Mouse (Mus musculus): ENCODE data around the gene Jag1.

Gene Jag1

GRCm38 (mm10) chr2:137099211-137099734 is 17.2 kb downstream of the Jag1 start:
- DNase-seq (ENCODE audit: low spot score in 2 of 2): no peak

DNA sequence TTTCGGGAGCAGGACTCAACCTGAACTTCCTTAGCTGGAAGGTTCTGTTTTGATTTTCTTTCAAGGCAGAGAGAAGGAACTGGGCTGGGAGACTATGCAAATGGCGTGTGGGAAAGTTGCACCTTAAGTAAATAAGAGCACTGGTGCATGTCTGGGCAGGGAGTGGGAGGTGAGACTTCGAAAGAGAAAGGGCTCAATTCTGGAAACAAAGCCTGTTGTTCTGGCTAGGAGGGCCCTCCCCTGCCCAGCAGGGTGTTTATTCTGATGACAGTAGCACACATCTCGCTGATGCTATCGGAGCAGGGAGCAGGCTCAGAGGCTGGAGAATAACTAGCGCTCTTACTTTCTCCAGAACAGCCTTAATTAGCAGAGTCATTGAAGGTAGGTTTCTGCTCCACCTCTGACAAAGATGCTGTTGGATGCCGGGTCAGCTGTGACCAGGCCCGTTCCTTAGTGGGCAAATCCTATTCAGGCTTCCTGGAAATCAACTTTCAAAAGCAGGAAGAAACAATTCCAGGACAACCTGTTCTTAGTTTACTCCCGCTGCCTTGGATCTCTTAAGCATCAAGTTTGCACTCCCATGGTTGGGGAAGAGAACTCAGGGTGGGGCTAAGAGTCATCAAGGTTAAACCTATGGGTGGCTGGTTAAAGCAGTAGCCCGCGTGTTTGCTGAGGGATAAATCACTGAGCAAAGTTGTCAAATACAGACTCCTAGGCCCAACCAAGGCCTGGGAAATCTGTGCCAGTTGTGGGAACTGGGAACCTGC is 18.0 kb downstream of the Jag1 start:
- DNase-seq (ENCODE audit: low spot score in 2 of 2): no peak

DNA sequence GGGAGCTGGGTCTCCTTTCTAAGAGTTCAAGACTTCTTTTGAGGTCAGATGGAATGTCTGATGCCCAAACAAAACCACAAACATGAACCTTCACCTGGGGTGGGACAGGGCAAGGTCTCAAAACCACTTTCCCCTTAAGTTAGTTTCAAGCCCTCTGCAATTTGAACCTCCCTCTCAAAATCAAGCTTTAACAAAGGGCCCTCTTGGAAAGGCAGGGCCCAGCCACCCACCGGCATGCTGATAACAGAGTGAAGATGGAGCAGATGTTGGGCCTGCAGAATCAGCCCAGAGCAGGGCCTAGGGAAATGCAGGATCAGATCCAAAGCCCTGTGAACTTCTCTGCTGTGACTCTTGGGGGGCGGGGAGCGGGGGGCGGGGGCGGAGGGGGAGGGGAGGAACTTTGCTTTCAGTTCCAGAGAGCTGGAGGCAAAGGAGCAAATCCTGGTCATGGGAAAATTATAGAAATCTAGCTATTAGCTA is 19.4 kb downstream of the Jag1 start:
- no peak for DNase-seq (ENCODE audit: low spot score in 2 of 2)

- DNase-seq (ENCODE audit: low spot score in 2 of 2): no peak
Measured at GRCm38 (mm10) chr2:137094301-137094700, 22.1 kb downstream of the Jag1 start.

GRCm38 (mm10) chr2:137093298-137093630 is 23.2 kb downstream of the Jag1 start:
- no peak for DNase-seq (ENCODE audit: low spot score in 2 of 2)

DNA sequence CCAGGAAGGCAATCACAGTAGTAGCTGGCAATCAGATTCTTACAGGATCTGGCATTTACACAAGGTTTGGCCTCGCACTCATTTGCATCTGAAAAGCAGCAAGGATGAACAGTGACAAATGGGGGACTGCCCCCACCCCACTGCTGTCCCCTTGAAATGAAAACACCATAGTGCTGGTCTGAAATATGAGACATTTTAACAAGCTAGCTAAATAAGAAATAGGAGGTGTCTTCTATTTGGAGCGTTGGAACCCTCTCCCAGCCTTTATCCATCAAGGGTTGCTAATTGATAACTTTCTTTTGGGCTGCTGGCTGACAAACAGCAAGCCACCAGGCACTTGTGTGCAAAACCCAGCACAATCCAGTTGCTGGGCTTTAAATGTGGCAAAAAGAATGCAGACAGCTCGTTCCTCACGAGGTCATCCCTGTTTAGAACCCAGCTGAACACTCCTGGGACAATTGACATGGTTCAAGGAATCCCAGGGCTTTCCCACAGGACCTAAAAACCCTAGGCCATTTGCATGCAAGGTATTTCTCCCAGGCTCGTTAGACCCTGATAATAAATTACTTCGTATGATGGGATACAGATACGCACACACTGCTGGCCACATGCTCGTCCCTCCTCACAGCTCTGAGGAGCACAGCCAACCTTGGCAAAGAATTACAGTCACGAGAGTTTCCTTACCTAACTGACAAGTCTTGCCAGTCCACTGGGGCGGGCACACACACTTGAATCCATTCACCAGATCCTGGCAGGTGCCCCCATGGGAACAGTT is 23.7 kb downstream of the Jag1 start:
- no peak for DNase-seq (ENCODE audit: low spot score in 2 of 2)

- no peak for DNase-seq (ENCODE audit: low spot score in 2 of 2)
Measured at GRCm38 (mm10) chr2:137091766-137092522, 24.5 kb downstream of the Jag1 start.

GRCm38 (mm10) chr2:137087705-137088104 is 28.7 kb downstream of the Jag1 start:
- no peak for DNase-seq (ENCODE audit: low spot score in 2 of 2)

- no peak for DNase-seq (ENCODE audit: low spot score in 2 of 2)
Measured at GRCm38 (mm10) chr2:137086621-137087395, 29.6 kb downstream of the Jag1 start.

- DNase-seq (ENCODE audit: low spot score in 2 of 2): no peak
Measured at GRCm38 (mm10) chr2:137085257-137085656, 31.2 kb downstream of the Jag1 start.

GRCm38 (mm10) chr2:137082896-137083620 is 33.4 kb downstream of the Jag1 start:
- peak in 1 of 2 experiments; percentile 37 for DNase-seq (ENCODE audit: low spot score in 2 of 2)

DNA sequence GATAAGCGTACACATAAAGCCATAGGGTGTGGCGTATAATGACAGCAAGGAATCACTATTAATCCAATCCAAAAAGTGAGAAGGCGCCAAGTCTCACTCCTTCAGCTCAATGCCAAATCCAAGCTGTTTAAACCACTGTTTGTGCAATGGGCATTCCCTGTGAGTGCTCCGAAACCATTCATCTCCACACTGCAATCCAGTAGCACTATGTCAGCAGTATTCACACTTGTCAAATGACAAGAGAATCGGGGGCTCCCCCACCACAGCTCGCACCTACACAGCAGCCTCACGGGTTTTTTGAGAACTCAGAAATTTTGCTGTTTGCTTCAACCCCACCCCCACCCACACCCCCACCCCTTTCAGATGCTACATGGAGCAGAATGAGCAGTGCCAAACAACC is 35.4 kb downstream of the Jag1 start:
- DNase-seq (ENCODE audit: low spot score in 2 of 2): no peak

GRCm38 (mm10) chr2:137080468-137080867 is 36.0 kb downstream of the Jag1 start:
- DNase-seq (ENCODE audit: low spot score in 2 of 2): no peak

GRCm38 (mm10) chr2:137079721-137080320 is 36.6 kb downstream of the Jag1 start:
- DNase-seq (ENCODE audit: low spot score in 2 of 2): no peak

DNA sequence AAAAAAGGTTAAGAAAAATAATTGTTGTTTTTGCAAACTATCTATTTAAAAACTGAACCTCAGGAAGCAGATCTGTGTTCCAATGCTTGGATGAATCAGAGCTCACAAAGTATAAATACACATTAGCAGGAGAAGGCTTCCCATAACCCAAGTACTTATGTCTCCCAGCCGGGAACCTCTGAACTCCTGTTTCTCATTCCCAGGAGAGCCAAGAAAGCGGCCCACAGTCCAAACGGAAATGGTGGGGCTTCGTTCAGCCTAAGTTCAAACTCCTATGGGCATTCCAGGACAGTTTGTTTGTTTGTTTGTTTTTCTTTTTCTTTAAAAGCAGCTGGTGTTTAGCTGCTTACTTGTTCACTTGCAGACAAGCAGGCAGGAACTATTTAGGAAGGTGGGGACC is 37.7 kb downstream of the Jag1 start:
- no peak for DNase-seq (ENCODE audit: low spot score in 2 of 2)

GRCm38 (mm10) chr2:137074313-137074620 is 42.2 kb downstream of the Jag1 start:
- DNase-seq (ENCODE audit: low spot score in 2 of 2): no peak

DNA sequence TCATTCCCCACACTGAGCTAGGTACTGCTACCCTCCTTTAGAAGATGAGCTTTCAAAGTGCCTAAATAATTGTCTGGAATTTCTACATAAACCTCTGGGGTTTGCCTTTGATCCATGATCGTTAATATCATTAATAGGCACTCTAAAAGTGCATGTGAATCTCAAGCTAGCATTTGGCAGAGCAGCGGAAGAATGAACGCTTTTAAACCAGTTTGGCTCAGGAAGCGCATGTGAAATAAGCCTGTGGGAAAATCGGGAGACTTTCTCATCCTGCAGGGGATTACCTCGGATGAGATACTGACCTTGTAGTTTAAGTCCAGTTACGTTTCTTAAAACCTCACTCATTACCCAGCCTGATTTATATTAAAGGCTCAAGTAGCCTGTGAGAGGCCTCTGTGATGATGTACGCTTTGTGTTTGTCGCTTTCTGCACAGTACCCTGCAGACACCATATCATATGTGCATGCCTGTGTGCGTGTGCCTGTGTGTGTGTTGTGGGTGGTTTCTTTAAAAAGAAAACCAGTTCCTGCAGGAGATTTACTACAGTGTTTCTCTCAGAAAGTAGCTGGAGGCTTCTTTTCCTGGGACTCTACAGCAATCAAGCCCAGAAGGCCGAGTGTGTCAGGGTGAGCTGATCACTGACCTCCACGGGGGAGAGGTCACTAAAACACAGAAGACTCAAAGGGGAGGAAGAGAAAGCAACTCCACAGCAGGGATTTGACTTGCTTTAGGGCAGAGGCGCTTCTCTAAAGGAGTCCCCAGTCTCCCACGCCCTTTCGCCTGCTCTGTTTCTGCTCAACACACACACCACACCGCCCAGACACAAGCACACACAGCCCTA is 42.8 kb downstream of the Jag1 start:
- peak in 1 of 2 experiments; percentile 29 for DNase-seq (ENCODE audit: low spot score in 2 of 2)

DNA sequence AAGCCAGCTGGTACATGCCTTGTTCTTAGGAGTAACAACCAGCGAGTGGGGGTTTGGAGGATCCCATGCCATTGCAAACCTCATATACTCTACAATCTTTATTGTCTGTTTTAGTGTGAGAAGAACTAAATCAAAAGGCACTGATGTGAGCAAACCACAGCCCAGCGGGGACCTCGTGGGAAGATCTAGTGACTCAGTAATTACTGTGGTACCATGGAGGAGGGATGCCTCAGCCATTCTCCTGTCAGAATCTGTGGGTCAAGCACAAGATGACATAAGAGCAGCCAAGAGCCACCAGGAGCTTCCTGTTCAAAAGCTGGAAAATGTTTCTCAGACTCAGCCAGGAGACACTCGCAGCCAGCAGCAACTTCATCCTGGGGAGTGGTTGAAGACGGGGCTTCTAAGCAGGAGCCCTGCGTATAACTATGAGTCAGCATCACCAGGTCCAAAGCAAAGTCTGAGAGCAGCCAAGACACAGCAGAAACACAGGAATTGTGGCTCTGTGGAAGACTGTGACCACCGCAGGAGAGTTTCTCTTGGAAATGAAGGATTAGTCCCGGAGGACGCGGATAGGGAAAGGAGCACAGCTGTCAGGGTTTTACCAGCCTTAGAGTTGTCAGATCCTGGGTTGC is 48.8 kb downstream of the Jag1 start:
- no peak for DNase-seq (ENCODE audit: low spot score in 2 of 2)

- no peak for DNase-seq (ENCODE audit: low spot score in 2 of 2)
Measured at GRCm38 (mm10) chr2:137064513-137064912, 51.9 kb downstream of the Jag1 start.
